Mouse (Mus musculus) midbrain, embryonic 16.5 days (tissue): ENCODE measurements around the gene Dusp11. TPM values are rescaled to one million over a fixed set of nuclear protein-coding genes. Genes with fewer than 3 reads are reported as not detected.
"Not testable (repeated sequence)": the region's sequence is repeated elsewhere in the genome, so short reads cannot be mapped to it uniquely, and the experiment has no call there.

Experiments used
- ATAC-seq: fragments of 200-750 bp; cut with Nextera tagmentation; 2 replicates; pipeline ENCODE4 v1.8.0; 2017; ENCODE audit warnings: moderate TSS enrichment
- H3K27ac ChIP-seq: fragments of 300-500 bp; sonication (generic); 2 replicates; pipeline ENCODE4 v1.5.1; 2014; ENCODE audit warnings: mild to moderate bottlenecking, low read length, mixed read lengths
- H3K27me3 ChIP-seq: fragments of 300-500 bp; sonication (generic); 2 replicates; pipeline ENCODE4 v1.6.1; 2014; ENCODE audit warnings: low read depth, low read length, mixed read lengths; ENCODE audit not compliant: control insufficient read depth, insufficient read depth
- H3K36me3 ChIP-seq: fragments of 300-500 bp; sonication (generic); 2 replicates; pipeline ENCODE4 v1.6.1; 2014; ENCODE audit warnings: mild to moderate bottlenecking, low read length, moderate library complexity, mixed read lengths; ENCODE audit not compliant: control insufficient read depth, insufficient read depth
- H3K4me1 ChIP-seq: fragments of 300-500 bp; sonication (generic); 2 replicates; pipeline ENCODE4 v1.6.1; 2014; ENCODE audit warnings: mild to moderate bottlenecking, low read length, mixed read lengths; ENCODE audit not compliant: control insufficient read depth, insufficient read depth
- H3K4me2 ChIP-seq: fragments of 300-500 bp; sonication (generic); 2 replicates; pipeline ENCODE4 v1.6.1; 2014; ENCODE audit warnings: mild to moderate bottlenecking, low read length, mixed read lengths
- H3K4me3 ChIP-seq: fragments of 300-500 bp; sonication (generic); 2 replicates; pipeline ENCODE4 v1.5.1; 2014; ENCODE audit warnings: low read depth, mild to moderate bottlenecking, low read length, moderate library complexity, mixed read lengths
- H3K9ac ChIP-seq: fragments of 300-500 bp; sonication (generic); 2 replicates; pipeline ENCODE4 v1.6.1; 2014; ENCODE audit warnings: low read depth, low read length, mixed read lengths
- H3K9me3 ChIP-seq: fragments of 300-500 bp; sonication (generic); replicated peaks from 2 replicates; pipeline ENCODE4 v1.6.1; 2014; ENCODE audit warnings: mild to moderate bottlenecking, low read length, mixed read lengths; ENCODE audit not compliant: control insufficient read depth, poor library complexity, severe bottlenecking
- WGBS: fragments of 180-500 bp; shearing (Covaris S2); extraction: QIAGEN DNeasy Blood & Tissue Kit; methylation state at CpG from one replicate; pipeline ENCODE4 v1.1.7; 2014; 5-methylcytosine and 5-hydroxymethylcytosine counted together
- polyA plus RNA-seq: library from polyadenylated mRNA; unstranded; fragments of >200 nt; fragmentation: Nextera tagmentation; extraction: Ambion mirVana; gene quantifications from 2 replicates; pipeline ENCODE4 v1.2.1, GENCODE M21; 2015

Dusp11 gene
- polyA plus RNA-seq, 1 experiment from 2014 or later = 51.0 TPM

- H3K4me2 ChIP-seq = no peak overlapping the region
- peaks cover 63% of the 10 kb centered on the region for H3K36me3 ChIP-seq
- H3K9ac ChIP-seq = no peak overlapping the region
- no peaks in the 10 kb centered on the region for H3K9me3 ChIP-seq
- no peak overlapping the region for H3K4me3 ChIP-seq
- no peaks in the 10 kb centered on the region for H3K4me1 ChIP-seq
- 88% methylated on average over 6 of the region's 6 CpGs for WGBS
- no peaks in the 10 kb centered on the region for H3K27me3 ChIP-seq
- no peak overlapping the region for H3K27ac ChIP-seq
- ATAC-seq = no peak
These were observed 12.9 kb downstream of the Dusp11 start for GRCm38 (mm10) chr6:85948549-85948948.

- WGBS = 100% methylated on average over 3 of the region's 3 CpGs
- Histone ChIP-seq H3K9ac (no peak overlapping the region), H3K27me3 (no peaks in the 10 kb centered on the region), H3K4me3 (no peak overlapping the region), H3K27ac (no peak overlapping the region), H3K36me3 (peaks cover 25% of the 10 kb centered on the region), H3K9me3 (no peaks in the 10 kb centered on the region), H3K4me2 (no peak overlapping the region), H3K4me1 (no peaks in the 10 kb centered on the region)
- no peak for ATAC-seq
These were observed 19.0 kb downstream of the Dusp11 start for GRCm38 (mm10) chr6:85942469-85942868.

GRCm38 (mm10) chr6:85938701-85939100 lies 22.8 kb downstream of the Dusp11 start:
- 88% methylated on average over 10 of the region's 10 CpGs for WGBS
- H3K27ac ChIP-seq = no peak overlapping the region
- no peak overlapping the region for H3K4me3 ChIP-seq
- peaks cover 2% of the 10 kb centered on the region; the same call in 1 of the 2 replicates for H3K36me3 ChIP-seq
- no peaks in the 10 kb centered on the region for H3K4me1 ChIP-seq
- ATAC-seq = no peak
- H3K9ac ChIP-seq = no peak overlapping the region
- H3K4me2 ChIP-seq = no peak overlapping the region
- no peaks in the 10 kb centered on the region for H3K9me3 ChIP-seq
- H3K27me3 ChIP-seq = no peaks in the 10 kb centered on the region

GRCm38 (mm10) chr6:85936508-85937465 lies 24.7 kb downstream of the Dusp11 start:
- not testable (repeated sequence) for H3K36me3 ChIP-seq, H3K27me3 ChIP-seq, H3K9me3 ChIP-seq, H3K4me1 ChIP-seq
- 1% methylated on average over 48 of the region's 50 CpGs for WGBS
- peak; percentile 94 for ATAC-seq
- Histone ChIP-seq H3K27ac (peak overlapping the region; percentile 22; the same call in 1 of the 2 replicates), H3K4me2 (peak overlapping the region; percentile 58), H3K4me3 (peak overlapping the region; percentile 43), H3K9ac (peak overlapping the region; percentile 65)

- H3K4me1 ChIP-seq = no peaks in the 10 kb centered on the region
- WGBS = 61% methylated on average over 3 of the region's 3 CpGs
- ATAC-seq = no peak
- no peaks in the 10 kb centered on the region for H3K27me3 ChIP-seq
- H3K36me3 ChIP-seq = peaks cover 3% of the 10 kb centered on the region; the same call in 1 of the 2 replicates
- H3K27ac ChIP-seq = no peak overlapping the region
- no peak overlapping the region for H3K4me3 ChIP-seq
- H3K9me3 ChIP-seq = no peaks in the 10 kb centered on the region
- no peak overlapping the region for H3K4me2 ChIP-seq
- no peak overlapping the region for H3K9ac ChIP-seq
These were observed 25.8 kb downstream of the Dusp11 start for GRCm38 (mm10) chr6:85935646-85936045.

GRCm38 (mm10) chr6:85934047-85934446 lies 27.4 kb downstream of the Dusp11 start:
- Histone ChIP-seq H3K9me3 (no peaks in the 10 kb centered on the region), H3K36me3 (peaks cover 8% of the 10 kb centered on the region; the same call in 1 of the 2 replicates), H3K4me2 (no peak overlapping the region), H3K4me3 (no peak overlapping the region), H3K4me1 (no peaks in the 10 kb centered on the region), H3K9ac (no peak overlapping the region), H3K27ac (no peak overlapping the region), H3K27me3 (no peaks in the 10 kb centered on the region)
- WGBS = 86% methylated on average over 8 of the region's 8 CpGs
- no peak for ATAC-seq

DNA sequence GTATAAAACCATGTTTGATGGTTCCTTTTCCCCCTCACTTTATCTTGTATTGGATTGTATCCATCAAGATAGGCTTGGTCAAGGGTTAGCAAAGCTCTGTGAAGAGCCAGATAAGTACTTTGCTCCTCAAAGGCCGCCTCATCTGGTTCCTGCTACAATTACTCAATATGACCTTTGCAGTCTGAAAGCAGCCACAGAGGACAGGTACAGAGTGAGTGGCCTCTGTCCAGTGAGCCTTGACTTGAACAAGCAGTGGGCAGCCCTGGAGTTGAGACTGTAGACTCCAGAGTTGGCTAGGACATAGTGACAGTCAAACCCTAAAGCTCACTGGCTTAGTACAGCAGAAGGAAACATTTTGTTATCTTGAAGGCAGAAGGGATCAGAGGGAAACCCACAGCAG lies 32.2 kb downstream of the Dusp11 start:
- Histone ChIP-seq H3K36me3 (peaks cover 29% of the 10 kb centered on the region), H3K27ac (no peak overlapping the region), H3K4me3 (no peak overlapping the region), H3K4me2 (no peak overlapping the region), H3K4me1 (no peaks in the 10 kb centered on the region), H3K27me3 (no peaks in the 10 kb centered on the region), H3K9ac (no peak overlapping the region), H3K9me3 (no peaks in the 10 kb centered on the region)
- ATAC-seq = no peak
- WGBS = 86% methylated on average over 1 of the region's 1 CpGs

DNA sequence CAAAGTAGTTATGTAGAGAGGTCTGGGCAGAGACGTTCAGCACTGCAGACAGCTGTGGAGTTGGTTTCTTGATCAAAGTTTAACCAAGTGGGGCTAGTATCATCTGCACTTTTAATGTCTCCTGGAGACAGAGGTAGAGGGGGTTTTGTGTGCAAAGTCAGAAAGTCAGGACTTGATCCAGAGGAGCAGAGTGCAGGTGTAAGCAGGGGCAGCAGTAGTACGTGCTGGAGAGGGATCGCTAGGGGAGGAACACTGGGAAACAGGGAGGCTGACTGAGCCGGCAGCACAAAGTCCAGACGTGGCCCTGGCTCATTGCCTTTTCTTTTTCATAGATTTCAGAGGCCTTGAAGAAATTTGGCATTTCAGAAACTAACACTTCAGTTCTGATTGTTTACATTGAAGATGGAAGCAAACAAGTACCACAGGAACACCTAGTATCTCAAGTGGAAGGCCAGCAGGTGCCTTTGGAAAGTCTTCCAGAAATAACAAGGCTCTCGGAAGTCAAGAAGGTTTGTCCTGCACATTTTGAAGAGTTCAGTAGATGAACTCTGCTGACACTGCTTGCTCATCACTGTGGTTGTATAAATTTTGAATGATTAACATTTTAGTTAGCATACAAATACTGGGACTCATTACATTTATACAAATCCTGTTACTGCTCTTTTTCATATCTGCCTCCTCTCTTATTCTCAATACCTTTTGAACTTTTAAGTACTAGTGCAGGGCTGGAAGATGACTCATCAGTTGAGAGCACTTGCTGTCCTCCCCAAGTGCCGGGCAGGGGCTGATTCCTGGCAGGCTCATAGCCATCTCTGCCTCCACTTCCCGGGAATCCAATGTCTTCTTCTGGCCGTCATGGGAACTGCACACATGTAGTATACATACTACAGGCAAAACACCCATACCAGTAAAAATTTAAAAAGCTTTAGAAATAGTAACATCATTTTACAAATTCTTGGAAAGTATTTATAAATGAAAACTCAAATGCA lies 33.7 kb downstream of the Dusp11 start:
- H3K9me3 ChIP-seq = no peaks in the 10 kb centered on the region
- no peak overlapping the region for H3K4me3 ChIP-seq
- no peaks in the 10 kb centered on the region for H3K4me1 ChIP-seq
- no peak overlapping the region for H3K27ac ChIP-seq
- H3K4me2 ChIP-seq = no peak overlapping the region
- H3K36me3 ChIP-seq = peaks cover 31% of the 10 kb centered on the region
- no peak for ATAC-seq
- H3K27me3 ChIP-seq = no peaks in the 10 kb centered on the region
- H3K9ac ChIP-seq = no peak overlapping the region
- WGBS = 87% methylated on average over 9 of the region's 9 CpGs
